Mouse (Mus musculus): ENCODE data around the gene Cryab.

Gene Cryab

DNA sequence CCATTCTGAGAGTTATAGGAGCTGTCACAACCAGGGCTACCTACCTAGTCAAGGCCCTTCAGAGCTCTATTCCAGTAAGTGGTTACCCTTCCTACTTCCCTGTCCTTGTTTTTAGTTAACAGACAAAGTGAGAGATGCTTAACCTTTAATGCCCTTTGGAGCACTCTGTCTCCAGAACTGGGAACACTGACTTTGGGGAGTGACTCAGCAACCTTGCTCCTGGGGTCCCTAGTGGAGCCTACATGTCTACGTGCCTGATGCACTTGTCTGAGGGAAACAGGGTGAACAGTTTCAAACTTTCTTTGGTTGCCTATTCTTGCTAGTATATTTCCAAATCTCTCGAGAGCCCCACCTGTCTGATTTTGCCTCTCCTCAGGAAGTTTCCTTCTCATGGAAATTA, 8.4 kb upstream of the Cryab start:
- DNase-seq (ENCODE audit: low read depth, low spot score), result no peak

DNA sequence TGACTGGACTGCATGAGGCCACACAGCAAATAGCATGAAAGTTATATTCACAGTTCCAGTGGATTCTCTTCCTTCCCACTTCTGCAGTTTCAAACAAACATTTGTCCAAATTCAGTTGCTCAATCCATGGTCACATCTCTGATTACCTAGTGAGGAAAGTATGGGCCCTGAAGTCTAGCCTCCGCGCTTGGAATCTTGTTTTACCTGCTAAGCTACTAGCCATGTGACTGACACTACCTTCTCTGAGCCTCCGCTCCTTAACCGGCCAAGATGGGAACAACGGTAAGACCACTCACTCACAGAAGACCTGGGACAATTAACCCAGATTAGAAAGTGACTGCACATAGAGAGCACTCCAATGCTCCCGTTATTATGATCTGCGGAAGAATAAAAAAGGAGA, 5.3 kb upstream of the Cryab start:
- no peak for DNase-seq (ENCODE audit: low read depth, low spot score)

- DNase-seq (ENCODE audit: low read depth, low spot score), result no peak
These were observed 4.9 kb upstream of the Cryab start, which contains the start of gene 2310030G06Rik for GRCm38 (mm10) chr9:50746214-50746677. Gene 2310030G06Rik (minus strand): TSS chr9:50746536.

DNA sequence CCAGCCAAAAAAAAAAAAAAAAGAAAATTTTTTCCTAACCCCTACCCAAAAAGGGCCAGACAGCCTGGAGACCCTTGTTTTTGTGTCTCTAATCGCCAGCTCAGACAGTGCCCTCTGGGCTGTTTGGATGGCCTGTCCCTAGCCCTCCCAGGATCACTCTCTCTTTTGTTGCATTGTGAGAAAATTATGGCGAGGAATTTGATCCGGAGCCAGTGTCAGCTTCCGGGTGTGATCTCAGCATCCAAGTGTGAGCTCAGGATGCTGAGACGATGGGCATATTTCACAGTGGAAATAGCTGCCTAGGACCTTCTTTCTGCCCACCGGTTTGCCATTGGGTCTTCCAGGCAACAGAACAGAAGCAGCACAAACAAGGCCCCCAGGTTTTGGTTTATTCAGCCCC, 419 bp upstream of the Cryab start:
- no peak for DNase-seq (ENCODE audit: low read depth, low spot score)

GRCm38 (mm10) chr9:50752054-50752602, 1.0 kb downstream of the Cryab start, which contains the start of gene Hspb2:
Gene Hspb2 (minus strand): TSS chr9:50752354.
- no peak for DNase-seq (ENCODE audit: low read depth, low spot score)

- no peak for DNase-seq (ENCODE audit: low read depth, low spot score)
These were observed 1.9 kb downstream of the Cryab start for GRCm38 (mm10) chr9:50752784-50753615.

DNA sequence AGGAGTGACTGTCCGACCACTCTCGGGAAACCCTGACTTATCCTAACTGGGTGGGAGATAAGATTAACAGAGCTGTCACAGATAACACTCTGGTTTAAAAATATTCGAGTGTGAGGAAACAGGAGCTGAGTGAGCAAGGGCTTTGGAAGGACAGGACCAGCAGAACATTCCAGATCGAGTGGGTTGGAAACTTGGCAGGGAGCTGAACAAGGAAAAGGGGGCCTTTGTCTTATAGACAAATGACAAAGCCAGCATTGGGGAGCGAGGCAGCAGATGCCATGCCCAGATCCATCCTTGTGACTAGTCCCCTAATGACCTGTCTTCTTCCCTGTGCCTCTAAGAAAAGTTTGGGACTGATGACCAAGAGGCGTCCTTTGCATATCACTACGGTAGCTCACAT, 2.8 kb downstream of the Cryab start:
- no peak for DNase-seq (ENCODE audit: low read depth, low spot score)

DNA sequence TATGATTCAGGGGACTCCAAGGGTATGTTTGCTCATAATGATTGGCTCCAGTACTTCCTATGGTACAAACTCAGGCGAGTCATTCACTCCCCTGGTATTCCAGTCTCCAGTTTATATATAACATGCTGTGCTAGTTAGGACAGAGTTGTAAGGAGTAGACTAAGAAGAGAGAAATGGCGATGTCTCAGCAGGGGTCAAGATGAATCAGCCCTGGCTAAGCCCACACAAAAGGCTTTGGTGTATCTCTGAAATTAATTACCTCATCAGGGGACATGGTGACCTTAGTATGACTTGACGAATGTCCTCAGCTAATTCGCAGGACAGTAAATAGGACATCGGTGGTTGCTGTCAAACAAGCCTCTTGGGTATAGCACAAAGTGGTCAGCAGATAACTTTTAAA, 5.6 kb downstream of the Cryab start:
- no peak for DNase-seq (ENCODE audit: low read depth, low spot score)

- no peak for DNase-seq (ENCODE audit: low read depth, low spot score)
These were observed 10.6 kb downstream of the Cryab start for GRCm38 (mm10) chr9:50761520-50762243.

DNA sequence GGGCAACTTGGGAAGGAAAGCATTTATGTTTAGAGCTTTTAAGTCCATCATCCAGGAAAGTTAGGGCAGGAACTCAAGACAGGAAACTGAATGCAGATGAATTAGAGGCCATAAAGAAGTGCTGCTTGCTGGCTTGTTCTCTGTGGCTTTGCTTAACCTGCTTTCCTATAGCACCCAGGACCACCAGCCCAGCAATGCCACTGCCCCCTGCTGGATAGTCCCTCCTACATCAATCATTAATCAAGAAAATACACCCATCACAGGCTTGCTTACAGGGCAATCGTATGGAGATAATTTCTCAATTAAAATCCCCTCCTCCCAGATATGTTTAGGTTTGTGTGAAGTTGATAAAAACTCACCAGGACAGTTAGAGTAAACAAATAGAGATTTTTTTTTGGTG, 12.2 kb downstream of the Cryab start:
- no peak for DNase-seq (ENCODE audit: low read depth, low spot score)

DNA sequence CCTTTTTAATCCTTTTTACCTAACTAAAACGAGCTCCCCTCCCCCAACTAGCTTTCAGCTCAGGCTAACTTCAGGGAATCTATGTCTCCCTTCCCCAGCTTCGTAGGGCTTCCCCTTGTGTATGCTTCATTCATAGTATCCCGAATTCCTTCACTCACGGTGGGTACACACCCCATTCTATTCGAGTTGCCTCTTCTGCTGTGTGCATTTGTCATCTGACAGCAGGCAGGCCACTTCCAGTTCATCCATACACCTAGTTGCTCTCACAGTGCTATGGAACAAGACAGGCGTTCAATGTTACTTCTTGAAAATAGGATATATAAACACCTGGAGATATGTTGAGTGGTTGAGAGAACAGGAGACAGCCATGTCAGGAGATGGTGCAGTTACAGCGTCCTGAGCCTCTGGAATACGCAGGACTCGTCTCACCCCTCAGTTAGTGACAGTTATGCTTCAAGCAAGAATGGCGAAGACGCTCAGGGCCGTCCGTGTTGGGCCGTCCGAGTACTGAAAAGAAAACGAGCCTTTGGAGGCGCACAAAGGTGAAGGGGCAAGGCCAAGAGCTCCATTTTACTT, 16.5 kb downstream of the Cryab start:
- no peak for DNase-seq (ENCODE audit: low read depth, low spot score)

DNA sequence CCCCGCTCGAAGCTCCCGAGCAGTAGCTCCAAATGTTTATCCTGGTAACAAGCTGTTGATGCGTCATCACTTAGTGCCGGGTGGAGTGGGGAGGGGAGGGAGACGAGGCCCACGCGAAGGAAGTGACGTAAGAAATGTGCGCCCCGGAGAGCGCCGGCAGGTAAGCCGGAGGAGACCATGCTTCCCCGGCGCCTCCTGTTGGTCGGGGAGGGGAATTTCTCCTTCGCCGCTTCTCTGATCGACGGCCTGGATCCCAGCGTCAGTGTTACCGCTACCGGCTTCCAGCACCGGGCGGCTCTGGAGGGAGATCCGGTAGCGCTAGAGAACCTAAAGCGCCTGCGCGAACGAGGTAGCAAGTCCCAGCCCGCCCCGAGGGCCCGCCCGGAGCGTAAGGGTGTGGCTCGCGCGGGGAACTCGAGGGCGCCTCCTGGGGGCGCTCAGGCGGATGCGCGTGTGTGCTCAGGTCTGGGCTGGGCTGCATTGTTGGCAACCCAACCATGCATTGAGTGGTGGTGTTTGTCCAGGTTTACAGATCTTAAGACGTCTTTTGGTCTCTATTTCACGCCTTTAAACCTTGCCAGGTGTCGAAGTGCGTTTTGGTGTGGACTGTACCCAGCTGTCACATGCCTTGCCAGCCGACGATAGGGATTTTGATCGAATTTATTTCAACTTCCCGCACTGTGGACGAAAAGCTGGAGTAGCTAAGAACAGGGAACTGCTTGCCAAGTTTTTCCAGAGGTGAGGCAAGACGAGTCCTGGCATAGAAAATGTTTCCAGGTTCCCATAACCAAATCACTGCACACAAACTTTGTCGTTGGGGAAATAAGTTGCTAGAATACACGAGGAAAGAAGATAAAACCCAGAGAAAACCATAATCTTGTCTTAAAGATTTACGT, 17.2 kb downstream of the Cryab start, which contains the start of gene Fdxacb1:
Gene Fdxacb1, plus strand, starts transcription at position 130 of the 896 bp plus-strand sequence.
- peak; percentile 97 for DNase-seq (ENCODE audit: low read depth, low spot score)

GRCm38 (mm10) chr9:50770011-50770410, 18.9 kb downstream of the Cryab start:
- no peak for DNase-seq (ENCODE audit: low read depth, low spot score)

DNA sequence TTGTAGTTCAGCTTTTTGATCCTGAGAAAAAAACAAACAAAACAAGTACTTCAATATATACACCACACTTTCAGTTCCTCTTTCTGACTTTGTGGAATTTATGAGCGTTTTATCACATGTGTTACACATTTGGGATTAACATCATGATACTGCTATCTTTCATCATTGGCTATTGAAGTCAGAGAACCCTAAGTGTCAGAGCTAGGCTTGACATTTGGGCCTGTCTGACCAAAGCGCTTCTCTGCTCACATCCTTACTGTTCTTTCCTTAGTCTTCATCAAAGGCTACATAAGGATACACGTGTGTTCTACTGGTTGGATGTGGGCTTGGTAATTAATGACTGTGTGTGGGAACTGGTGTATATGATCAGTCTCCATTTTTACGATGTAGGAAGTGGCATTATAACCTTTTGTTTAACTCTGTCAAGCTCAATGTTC, 22.9 kb downstream of the Cryab start:
- no peak for DNase-seq (ENCODE audit: low read depth, low spot score)

GRCm38 (mm10) chr9:50774991-50775612, 24.0 kb downstream of the Cryab start, which contains the start of the genes Alg9 and 1110032A03Rik:
Gene Alg9 (plus strand): TSS chr9:50775019.
Gene 1110032A03Rik (minus strand): TSS chr9:50775520.
- peak; percentile 77 for DNase-seq (ENCODE audit: low read depth, low spot score)

DNA sequence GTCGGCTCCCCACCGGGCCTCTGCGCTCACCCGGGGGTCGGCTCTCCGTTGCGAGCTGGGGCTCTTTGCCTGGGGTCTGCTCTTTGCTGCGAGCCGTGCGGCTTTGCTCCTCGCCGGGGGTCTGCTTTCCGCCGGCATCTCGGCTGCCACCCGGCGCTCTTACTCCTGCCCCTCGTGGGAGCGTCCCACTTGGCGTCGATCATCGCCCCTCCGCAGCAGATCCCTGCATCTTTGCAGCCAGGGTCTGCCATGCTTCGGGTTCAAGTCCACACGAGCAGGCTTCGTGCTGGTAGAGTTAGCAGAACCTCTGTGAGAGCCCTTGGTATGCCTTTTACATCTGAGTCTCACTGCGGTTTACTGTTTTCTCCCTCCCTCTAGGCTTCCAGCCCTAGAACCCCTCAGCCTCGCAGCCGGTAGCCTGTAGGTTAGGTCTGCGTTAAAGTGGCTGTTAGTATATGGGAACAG, 24.6 kb downstream of the Cryab start:
- no peak for DNase-seq (ENCODE audit: low read depth, low spot score)

- no peak for DNase-seq (ENCODE audit: low read depth, low spot score)
These were observed 25.1 kb downstream of the Cryab start for GRCm38 (mm10) chr9:50776162-50776760.

GRCm38 (mm10) chr9:50782155-50782554, 31.0 kb downstream of the Cryab start:
- no peak for DNase-seq (ENCODE audit: low read depth, low spot score)

GRCm38 (mm10) chr9:50795266-50795665, 44.1 kb downstream of the Cryab start:
- no peak for DNase-seq (ENCODE audit: low read depth, low spot score)

DNA sequence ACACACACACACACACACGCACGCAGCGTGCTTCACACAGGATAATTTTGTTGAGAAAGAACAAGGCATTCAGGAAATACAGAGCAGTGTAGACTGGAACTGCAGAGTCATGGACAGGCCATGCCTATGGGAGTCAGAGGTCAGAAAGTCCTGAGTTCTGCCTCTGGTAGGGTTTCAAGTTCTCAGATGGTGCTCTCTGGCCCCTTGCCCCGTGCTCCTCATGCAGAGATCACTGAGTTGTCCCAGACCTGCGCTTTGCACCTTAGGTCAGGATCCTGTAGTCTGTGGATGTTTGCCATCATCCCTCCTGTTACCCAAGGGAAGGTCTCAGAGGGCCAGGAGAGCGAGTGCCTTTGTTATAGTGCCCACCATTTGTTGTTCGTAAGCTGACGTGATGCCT, 45.7 kb downstream of the Cryab start:
- no peak for DNase-seq (ENCODE audit: low read depth, low spot score)

All from embryo, embryonic 11.5 days (tissue).